Mouse (Mus musculus) embryo, embryonic 10.5 days (tissue): ENCODE results near the gene Kif6.
A peak's percentile ranks its signal among the peaks of the same experiment; 100 is the strongest.

Experiments
- DNase-seq: peaks from one replicate; pipeline ENCODE4 v3.0.0-alpha.2; 2015; ENCODE audit warnings: low spot score

Gene Kif6

GRCm38 (mm10) chr17:49923429-49923828, 308.5 kb downstream of the Kif6 start:
- DNase-seq: no peak

- no peak for DNase-seq
Measured at GRCm38 (mm10) chr17:49927611-49928010, 312.7 kb downstream of the Kif6 start.

- DNase-seq: no peak
Measured at GRCm38 (mm10) chr17:49933806-49934205, 318.9 kb downstream of the Kif6 start.

DNA sequence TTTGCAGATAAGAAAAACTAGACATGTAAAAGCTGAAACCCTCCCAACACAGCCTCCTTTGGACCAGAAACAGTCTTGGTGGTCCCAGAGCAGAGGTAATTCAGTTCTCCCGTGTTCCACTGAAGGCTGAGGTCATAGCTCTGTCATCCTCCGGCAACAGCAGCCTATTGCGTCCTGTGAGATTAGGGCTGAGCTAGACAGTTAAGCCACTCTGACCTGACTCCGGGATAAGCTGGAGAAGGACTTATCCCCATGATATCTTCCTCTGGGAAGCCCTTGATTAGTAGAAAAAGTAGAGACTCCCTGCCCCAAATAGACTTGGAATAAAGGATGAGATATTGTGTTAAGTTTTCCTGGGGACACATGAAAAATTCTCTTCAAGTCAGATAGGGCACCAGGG, 319.6 kb downstream of the Kif6 start:
- no peak for DNase-seq

GRCm38 (mm10) chr17:49935602-49936205, 320.8 kb downstream of the Kif6 start:
- DNase-seq: peak; percentile 88

DNA sequence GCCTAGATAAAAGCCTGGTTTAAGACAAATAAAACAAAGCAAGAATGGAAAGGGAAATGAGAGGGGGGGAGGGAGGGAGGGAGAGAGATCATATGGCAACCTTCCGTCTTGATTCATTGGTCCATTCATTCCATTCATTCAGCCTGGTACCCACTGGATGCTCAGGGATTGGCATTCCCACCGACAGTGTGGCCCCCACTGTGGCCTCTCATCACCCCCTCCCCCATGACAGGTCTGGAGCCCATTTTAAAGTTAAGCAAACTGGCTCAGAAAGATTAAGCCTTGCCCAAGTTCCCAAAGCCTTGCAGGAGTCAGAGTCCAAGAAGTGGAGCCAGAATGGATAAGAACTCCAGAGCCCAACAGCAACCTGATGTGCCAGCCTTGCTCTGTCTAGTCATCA, 321.3 kb downstream of the Kif6 start:
- no peak for DNase-seq

- peak; percentile 13 for DNase-seq
Measured at GRCm38 (mm10) chr17:49939146-49939545, 324.2 kb downstream of the Kif6 start.

DNA sequence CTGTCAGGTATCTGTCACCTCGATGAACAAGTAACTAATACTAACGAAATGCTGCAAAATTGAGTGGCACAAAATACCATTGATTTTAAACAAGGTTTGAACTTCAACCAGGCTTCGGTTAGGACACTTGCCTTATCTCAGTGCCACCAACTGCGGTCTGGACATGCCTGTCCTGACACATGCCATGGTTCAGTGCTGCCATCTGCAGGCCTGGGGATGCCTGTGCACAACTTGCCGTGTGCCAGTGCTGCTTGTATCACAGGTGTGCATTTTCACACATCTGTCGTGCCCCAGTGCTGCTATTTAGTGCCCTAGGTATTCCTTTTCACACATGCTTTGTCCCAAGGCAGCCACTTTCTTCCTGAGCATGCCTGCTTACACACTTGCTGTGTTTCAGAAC, 327.7 kb downstream of the Kif6 start:
- peak; percentile 51 for DNase-seq

DNA sequence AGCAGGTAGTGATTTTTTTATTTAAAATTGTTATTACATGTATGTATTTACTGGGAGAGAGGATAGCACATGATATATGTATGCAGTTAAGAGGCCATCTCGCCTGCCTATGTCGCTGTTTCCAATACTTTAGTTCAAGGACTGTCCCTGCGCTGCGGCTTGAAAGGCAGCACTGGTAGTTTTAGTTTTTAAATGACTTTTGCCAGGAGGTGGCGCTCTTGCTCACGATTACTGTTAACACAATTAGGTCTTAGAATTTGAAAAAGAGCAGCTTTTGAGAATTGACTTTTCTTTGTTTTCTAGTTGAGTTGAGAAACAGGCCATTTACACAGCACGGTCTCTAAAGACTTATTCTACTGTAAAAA, 336.5 kb downstream of the Kif6 start:
- peak; percentile 93 for DNase-seq

DNA sequence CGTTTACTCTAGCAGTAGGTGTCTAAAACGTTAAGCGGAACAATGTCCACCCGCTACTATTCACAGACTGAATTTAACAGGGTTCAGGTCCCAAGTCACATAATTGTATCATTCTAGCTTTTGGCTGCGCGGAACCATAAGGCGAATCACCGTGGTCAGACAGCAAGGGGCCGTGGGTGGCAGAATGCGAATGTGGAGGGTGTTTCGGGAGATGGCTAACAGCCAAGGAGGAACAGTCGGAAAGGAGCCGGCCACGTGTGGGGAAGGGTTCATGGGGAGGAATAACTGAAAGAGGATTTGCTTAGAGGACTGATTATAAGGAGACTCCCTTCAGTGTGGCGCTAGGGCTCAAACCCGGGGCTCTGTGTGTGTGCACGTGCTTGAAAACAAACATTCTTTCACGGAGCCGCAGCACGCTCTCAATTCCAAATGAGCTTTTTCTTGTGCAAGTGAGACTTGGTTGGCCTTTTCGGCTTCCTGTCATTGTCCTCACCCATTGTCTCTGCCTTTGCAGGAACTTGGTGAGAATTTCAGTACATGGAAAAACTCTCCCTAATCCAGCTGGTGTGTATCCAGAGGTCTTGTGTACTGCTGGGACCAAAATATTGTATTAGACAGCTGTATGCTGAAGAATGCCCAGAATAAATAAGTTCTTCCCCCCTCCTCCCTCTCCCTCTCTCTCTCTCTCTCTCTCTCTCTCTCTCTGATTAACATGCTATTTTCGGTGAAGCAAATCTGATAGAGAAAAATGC, 337.1 kb downstream of the Kif6 start:
- DNase-seq: peak; percentile 38

- DNase-seq: no peak
Measured at GRCm38 (mm10) chr17:49959021-49959420, 344.1 kb downstream of the Kif6 start.
